Mouse (Mus musculus): ENCODE results near the gene Crebbp. TPM values are rescaled to one million over a fixed set of nuclear protein-coding genes. Genes with fewer than 3 reads are reported as not detected.
"Not testable (repeated sequence)": the region's sequence is repeated elsewhere in the genome, so short reads cannot be mapped to it uniquely, and the experiment has no call there.

Gene Crebbp
- polyA plus RNA-seq (2015; fragmentation: Nextera tagmentation; extraction: Ambion mirVana): 35.7 and 36.4 TPM in 2 replicates

- no peaks in the 10 kb centered on the region for H3K27me3 ChIP-seq
- H3K4me1 ChIP-seq (replicated peaks): peaks cover 32% of the 10 kb centered on the region
- peak within 1 kb of the TSS; percentile 66 for H3K4me3 ChIP-seq
- WGBS: under 1% methylated on average over 68 of the region's 92 CpGs
- peak; percentile 92 for ATAC-seq (ENCODE audit: low FRiP score, low read depth)
- peak within 1 kb of the TSS; percentile 95 for H3K9ac ChIP-seq
- peak within 1 kb of the TSS; percentile 93 for H3K4me2 ChIP-seq
- H3K36me3 ChIP-seq: no peaks in the 10 kb centered on the region
- peak within 1 kb of the TSS; percentile 99 for H3K27ac ChIP-seq (replicated peaks)
- H3K9me3 ChIP-seq: no peaks in the 10 kb centered on the region
Observed at GRCm38 (mm10) chr16:4213799-4214551, at the start of gene Crebbp. Gene Crebbp, minus strand, starts transcription at chr16:4213997.

GRCm38 (mm10) chr16:4263486-4263885, 49.7 kb upstream of the Crebbp start:
- ATAC-seq (ENCODE audit: low FRiP score, low read depth): no peak
- Histone ChIP-seq H3K27me3 (no peaks in the 10 kb centered on the region), H3K36me3 (no peaks in the 10 kb centered on the region), H3K9me3 (no peaks in the 10 kb centered on the region), H3K4me1 (replicated peaks) (peaks cover 9% of the 10 kb centered on the region), H3K4me3 (no peak overlapping the region), H3K4me2 (no peak overlapping the region), H3K27ac (replicated peaks) (no peak overlapping the region), H3K9ac (no peak overlapping the region)
- 88% methylated on average over 3 of the region's 3 CpGs for WGBS

GRCm38 (mm10) chr16:4257546-4257945, 43.7 kb upstream of the Crebbp start:
- Histone ChIP-seq H3K4me3 (no peak overlapping the region), H3K36me3 (no peaks in the 10 kb centered on the region), H3K4me2 (no peak overlapping the region), H3K9me3 (no peaks in the 10 kb centered on the region), H3K9ac (no peak overlapping the region), H3K27ac (replicated peaks) (no peak overlapping the region), H3K27me3 (no peaks in the 10 kb centered on the region), H3K4me1 (replicated peaks) (no peaks in the 10 kb centered on the region)
- 89% methylated on average over 2 of the region's 2 CpGs for WGBS
- ATAC-seq (ENCODE audit: low FRiP score, low read depth): no peak

GRCm38 (mm10) chr16:4248791-4249190, 35.0 kb upstream of the Crebbp start:
- H3K9me3 ChIP-seq: 0 out of 2 replicates have a peak, but pooled peaks cover 4% of the 10 kb centered on the region
- no peak overlapping the region for H3K9ac ChIP-seq
- no peaks in the 10 kb centered on the region for H3K36me3 ChIP-seq
- ATAC-seq (ENCODE audit: low FRiP score, low read depth): no peak
- H3K27me3 ChIP-seq: no peaks in the 10 kb centered on the region
- H3K4me3 ChIP-seq: no peak overlapping the region
- H3K4me1 ChIP-seq (replicated peaks): no peaks in the 10 kb centered on the region
- WGBS: 90% methylated on average over 3 of the region's 3 CpGs
- H3K27ac ChIP-seq (replicated peaks): no peak overlapping the region
- no peak overlapping the region for H3K4me2 ChIP-seq

GRCm38 (mm10) chr16:4245241-4245640, 31.4 kb upstream of the Crebbp start:
- H3K4me1 ChIP-seq (replicated peaks); H3K4me3 ChIP-seq; ATAC-seq (ENCODE audit: low FRiP score, low read depth); H3K27ac ChIP-seq (replicated peaks); H3K9me3 ChIP-seq; H3K27me3 ChIP-seq; H3K36me3 ChIP-seq; H3K4me2 ChIP-seq; H3K9ac ChIP-seq: not testable (repeated sequence)
- WGBS: 85% methylated on average over 1 of the region's 1 CpGs

GRCm38 (mm10) chr16:4236131-4236530, 22.3 kb upstream of the Crebbp start:
- WGBS: 85% methylated on average over 4 of the region's 4 CpGs
- no peak overlapping the region for H3K4me2 ChIP-seq
- no peaks in the 10 kb centered on the region for H3K9me3 ChIP-seq
- H3K9ac ChIP-seq: no peak overlapping the region
- no peaks in the 10 kb centered on the region for H3K27me3 ChIP-seq
- no peak overlapping the region for H3K27ac ChIP-seq (replicated peaks)
- no peaks in the 10 kb centered on the region for H3K36me3 ChIP-seq
- no peak overlapping the region for H3K4me3 ChIP-seq
- no peaks in the 10 kb centered on the region for H3K4me1 ChIP-seq (replicated peaks)
- ATAC-seq (ENCODE audit: low FRiP score, low read depth): no peak

GRCm38 (mm10) chr16:4235587-4235986, 21.8 kb upstream of the Crebbp start:
- Histone ChIP-seq H3K4me1 (replicated peaks) (no peaks in the 10 kb centered on the region), H3K27ac (replicated peaks) (no peak overlapping the region), H3K27me3 (no peaks in the 10 kb centered on the region), H3K4me3 (no peak overlapping the region), H3K36me3 (no peaks in the 10 kb centered on the region), H3K9ac (no peak overlapping the region), H3K4me2 (no peak overlapping the region), H3K9me3 (no peaks in the 10 kb centered on the region)
- ATAC-seq (ENCODE audit: low FRiP score, low read depth): no peak

GRCm38 (mm10) chr16:4225841-4226240, 12.0 kb upstream of the Crebbp start:
- no peaks in the 10 kb centered on the region for H3K4me1 ChIP-seq (replicated peaks)
- ATAC-seq (ENCODE audit: low FRiP score, low read depth): no peak
- no peak overlapping the region for H3K9ac ChIP-seq
- no peak overlapping the region for H3K4me3 ChIP-seq
- H3K27ac ChIP-seq (replicated peaks): no peak overlapping the region
- no peaks in the 10 kb centered on the region for H3K27me3 ChIP-seq
- H3K36me3 ChIP-seq: no peaks in the 10 kb centered on the region
- H3K9me3 ChIP-seq: no peaks in the 10 kb centered on the region
- H3K4me2 ChIP-seq: no peak overlapping the region
- 89% methylated on average over 2 of the region's 2 CpGs for WGBS

GRCm38 (mm10) chr16:4214631-4215240, 939 bp upstream of the Crebbp start:
- Histone ChIP-seq H3K27me3 (no peaks in the 10 kb centered on the region), H3K9me3 (no peaks in the 10 kb centered on the region), H3K9ac (peak overlapping the region; percentile 82), H3K4me3 (peak overlapping the region; percentile 66), H3K27ac (replicated peaks) (peak overlapping the region; percentile 99), H3K36me3 (no peaks in the 10 kb centered on the region), H3K4me2 (peak overlapping the region; percentile 93), H3K4me1 (replicated peaks) (peaks cover 29% of the 10 kb centered on the region)
- ATAC-seq (ENCODE audit: low FRiP score, low read depth): peak; percentile 15; the same call in 1 of the 2 replicates
- 43% methylated on average over 10 of the region's 10 CpGs for WGBS

GRCm38 (mm10) chr16:4212963-4213798, 616 bp downstream of the Crebbp start:
- Histone ChIP-seq H3K4me3 (peak overlapping the region; percentile 66), H3K9ac (peak overlapping the region; percentile 95), H3K9me3 (no peaks in the 10 kb centered on the region), H3K27me3 (no peaks in the 10 kb centered on the region), H3K4me1 (replicated peaks) (peaks cover 37% of the 10 kb centered on the region), H3K27ac (replicated peaks) (peak overlapping the region; percentile 99), H3K36me3 (no peaks in the 10 kb centered on the region), H3K4me2 (peak overlapping the region; percentile 84)
- ATAC-seq (ENCODE audit: low FRiP score, low read depth): peak; percentile 60
- under 1% methylated on average over 76 of the region's 128 CpGs for WGBS

GRCm38 (mm10) chr16:4212167-4212962, 1.4 kb downstream of the Crebbp start:
- H3K9ac ChIP-seq: peak overlapping the region; percentile 95
- no peak for ATAC-seq (ENCODE audit: low FRiP score, low read depth)
- peaks cover 43% of the 10 kb centered on the region for H3K4me1 ChIP-seq (replicated peaks)
- H3K4me3 ChIP-seq: peak overlapping the region; percentile 66
- no peaks in the 10 kb centered on the region for H3K36me3 ChIP-seq
- peak overlapping the region; percentile 99 for H3K27ac ChIP-seq (replicated peaks)
- H3K9me3 ChIP-seq: no peaks in the 10 kb centered on the region
- WGBS: 4% methylated on average over 23 of the region's 23 CpGs
- H3K4me2 ChIP-seq: peak overlapping the region; percentile 84
- no peaks in the 10 kb centered on the region for H3K27me3 ChIP-seq
